Mouse (Mus musculus) spleen, adult 2 months (tissue): ENCODE results near the gene Ell. TPM values are rescaled to one million over a fixed set of nuclear protein-coding genes. Genes with fewer than 3 reads are reported as not detected.

Source experiments
- DNase-seq, 2 experiments: peaks; one replicate each; pipeline versions ENCODE4 v3.0.0 to v3.0.0-alpha.2; 2012 to 2021; ENCODE audit warnings: low spot score in 2 of 2, low read depth in 1 of 2
- H3K27ac ChIP-seq: fragments of 200-500 bp; 2 replicates; pipeline ENCODE4 v1.5.1; 2012; ENCODE audit warnings: low read length, inconsistent platforms; ENCODE audit not compliant: insufficient read depth
- H3K27me3 ChIP-seq: fragments of 200-500 bp; 2 replicates; pipeline ENCODE4 v1.6.1; 2012; ENCODE audit warnings: mild to moderate bottlenecking, moderate library complexity, low read length, inconsistent platforms; ENCODE audit not compliant: control insufficient read depth, insufficient read depth
- H3K36me3 ChIP-seq: fragments of 200-500 bp; 2 replicates; pipeline ENCODE4 v1.6.1; 2012; ENCODE audit warnings: mild to moderate bottlenecking, low read length, inconsistent platforms; ENCODE audit not compliant: control insufficient read depth, insufficient read depth
- H3K4me1 ChIP-seq: fragments of 200-500 bp; 2 replicates; pipeline ENCODE4 v1.6.1; 2011; ENCODE audit warnings: inconsistent platforms; ENCODE audit not compliant: control insufficient read depth, insufficient read depth, insufficient read length
- H3K4me3 ChIP-seq: fragments of 200-500 bp; 2 replicates; pipeline ENCODE4 v1.5.1; 2011; ENCODE audit warnings: mild to moderate bottlenecking, inconsistent platforms; ENCODE audit not compliant: insufficient read depth, insufficient read length; ENCODE audit errors: extremely low read depth
- CTCF ChIP-seq: fragments of 200-500 bp; IDR thresholded peaks from 2 replicates; pipeline ENCODE4 v1.5.1; 2011; ENCODE audit warnings: mild to moderate bottlenecking, inconsistent platforms; ENCODE audit not compliant: insufficient read depth, insufficient read length, insufficient replicate concordance; ENCODE audit errors: extremely low read depth
- POLR2A ChIP-seq: fragments of 200-500 bp; IDR thresholded peaks from 2 replicates; pipeline ENCODE4 v1.6.1; 2011; ENCODE audit warnings: low read depth, low read length, inconsistent platforms
- WGBS: fragments of 180-500 bp; shearing (Covaris S2); methylation state at CpG from one replicate; pipeline ENCODE4 v1.1.7; 2018; 5-methylcytosine and 5-hydroxymethylcytosine counted together
- polyA plus RNA-seq: library from polyadenylated mRNA; depleted of rRNA; stranded (reverse); fragments of >200 nt; gene quantifications from 2 replicates; pipeline ENCODE4 v1.2.3, GENCODE M21; 2012

Ell gene
- polyA plus RNA-seq, 1 experiment: 21.3 TPM

GRCm38 (mm10) chr8:70598283-70598682 is 59.0 kb downstream of the Ell start:
- no peak for DNase-seq
- peaks cover 19% of the 10 kb centered on the region for H3K4me1 ChIP-seq
- no peaks in the 10 kb centered on the region for H3K27me3 ChIP-seq
- peaks cover 14% of the 10 kb centered on the region for H3K36me3 ChIP-seq
- H3K4me3 ChIP-seq: no peak overlapping the region
- TF ChIP-seq POLR2A (no peak), CTCF (no peak)
- no peak overlapping the region for H3K27ac ChIP-seq
- WGBS: 84% methylated on average over 29 of the region's 29 CpGs

- Histone ChIP-seq H3K4me1 (peaks cover 19% of the 10 kb centered on the region), H3K4me3 (no peak overlapping the region), H3K27ac (no peak overlapping the region), H3K36me3 (peaks cover 14% of the 10 kb centered on the region), H3K27me3 (no peaks in the 10 kb centered on the region)
- DNase-seq: no peak
- 89% methylated on average over 10 of the region's 10 CpGs for WGBS
- no peak for TF ChIP-seq CTCF
- no peak for TF ChIP-seq POLR2A
Measured at GRCm38 (mm10) chr8:70598722-70599121, 59.5 kb downstream of the Ell start.

GRCm38 (mm10) chr8:70599507-70600290 is 60.4 kb downstream of the Ell start:
- no peak for DNase-seq
- Histone ChIP-seq H3K36me3 (peaks cover 14% of the 10 kb centered on the region), H3K4me3 (no peak overlapping the region), H3K27me3 (no peaks in the 10 kb centered on the region), H3K27ac (no peak overlapping the region), H3K4me1 (peaks cover 16% of the 10 kb centered on the region)
- TF ChIP-seq CTCF: no peak
- no peak for TF ChIP-seq POLR2A
- WGBS: 90% methylated on average over 12 of the region's 12 CpGs

GRCm38 (mm10) chr8:70600473-70601270 is 61.4 kb downstream of the Ell start:
- Histone ChIP-seq H3K4me3 (no peak overlapping the region), H3K27me3 (no peaks in the 10 kb centered on the region), H3K27ac (no peak overlapping the region), H3K4me1 (peaks cover 10% of the 10 kb centered on the region), H3K36me3 (peaks cover 14% of the 10 kb centered on the region)
- WGBS: 56% methylated on average over 10 of the region's 10 CpGs
- TF ChIP-seq CTCF (no peak), POLR2A (no peak)
- DNase-seq: no peak

DNA sequence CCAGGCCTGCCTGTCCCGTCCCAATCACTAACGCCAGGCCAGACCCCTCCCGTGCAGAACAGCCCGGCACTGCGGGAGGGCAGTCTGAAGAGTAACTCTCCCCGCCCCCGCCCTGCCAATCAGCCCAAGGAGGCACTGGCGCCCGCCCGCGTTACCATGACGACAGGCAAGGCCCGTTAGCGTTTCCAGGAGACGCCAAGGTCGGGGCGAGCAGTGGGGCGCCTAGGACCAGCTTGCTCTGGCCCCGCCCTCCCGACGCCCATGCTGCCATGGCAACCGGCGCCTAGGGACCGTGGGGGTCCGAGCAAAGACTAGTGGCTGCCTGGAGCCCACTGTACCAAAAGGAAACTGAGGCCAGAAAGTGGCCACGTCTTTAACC is 62.0 kb downstream of the Ell start:
- H3K36me3 ChIP-seq: peaks cover 12% of the 10 kb centered on the region
- peak; percentile 42 to 72 for DNase-seq
- H3K27me3 ChIP-seq: no peaks in the 10 kb centered on the region
- TF ChIP-seq POLR2A: no peak
- TF ChIP-seq CTCF: no peak
- H3K4me1 ChIP-seq: peaks cover 10% of the 10 kb centered on the region
- WGBS: 13% methylated on average over 26 of the region's 26 CpGs
- H3K27ac ChIP-seq: no peak overlapping the region
- H3K4me3 ChIP-seq: no peak overlapping the region

DNA sequence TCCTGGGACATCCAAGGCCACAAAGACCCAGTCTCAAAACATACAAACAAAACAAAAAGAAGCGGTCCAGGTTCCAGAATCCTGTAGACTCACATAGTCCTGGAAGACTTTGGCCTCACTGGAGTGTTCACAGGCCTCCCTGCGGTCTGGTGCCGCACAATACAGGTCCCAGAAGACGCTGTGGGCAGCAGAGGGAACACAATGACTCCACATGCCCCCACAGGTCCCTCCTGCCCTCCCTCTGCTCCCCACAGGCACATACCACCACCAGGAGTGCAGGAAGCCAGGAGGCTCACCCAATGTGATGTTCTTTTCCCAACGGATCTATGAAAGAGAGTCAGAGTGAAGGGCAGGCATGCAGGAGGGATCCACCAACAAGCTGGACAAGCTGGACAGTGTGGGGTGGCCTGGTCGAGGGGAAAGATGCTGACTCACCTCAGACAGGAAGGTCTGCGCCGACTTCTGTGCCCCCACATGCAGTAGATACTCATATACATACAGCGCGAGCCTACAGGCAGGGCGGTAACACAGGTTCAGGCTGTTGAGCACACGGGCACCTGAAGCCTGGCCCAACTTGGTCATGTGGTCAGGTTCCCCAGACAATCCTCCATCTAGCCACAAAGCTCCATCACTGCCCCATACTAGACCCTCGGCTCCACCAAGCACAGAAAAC is 63.0 kb downstream of the Ell start:
- H3K27me3 ChIP-seq: no peaks in the 10 kb centered on the region
- no peak overlapping the region for H3K4me3 ChIP-seq
- no peak overlapping the region for H3K27ac ChIP-seq
- 86% methylated on average over 13 of the region's 13 CpGs for WGBS
- H3K36me3 ChIP-seq: peaks cover 9% of the 10 kb centered on the region
- TF ChIP-seq POLR2A (no peak), CTCF (no peak)
- peaks cover 12% of the 10 kb centered on the region for H3K4me1 ChIP-seq
- no peak for DNase-seq
